Mouse (Mus musculus): Measurements from ENCODE around the gene Slc32a1. TPM values are rescaled to one million over a fixed set of nuclear protein-coding genes. Genes with fewer than 3 reads are reported as not detected.

Gene Slc32a1
- 157 and 175 TPM in 2 replicates for polyA plus RNA-seq (2012; rRNA removed)

DNA sequence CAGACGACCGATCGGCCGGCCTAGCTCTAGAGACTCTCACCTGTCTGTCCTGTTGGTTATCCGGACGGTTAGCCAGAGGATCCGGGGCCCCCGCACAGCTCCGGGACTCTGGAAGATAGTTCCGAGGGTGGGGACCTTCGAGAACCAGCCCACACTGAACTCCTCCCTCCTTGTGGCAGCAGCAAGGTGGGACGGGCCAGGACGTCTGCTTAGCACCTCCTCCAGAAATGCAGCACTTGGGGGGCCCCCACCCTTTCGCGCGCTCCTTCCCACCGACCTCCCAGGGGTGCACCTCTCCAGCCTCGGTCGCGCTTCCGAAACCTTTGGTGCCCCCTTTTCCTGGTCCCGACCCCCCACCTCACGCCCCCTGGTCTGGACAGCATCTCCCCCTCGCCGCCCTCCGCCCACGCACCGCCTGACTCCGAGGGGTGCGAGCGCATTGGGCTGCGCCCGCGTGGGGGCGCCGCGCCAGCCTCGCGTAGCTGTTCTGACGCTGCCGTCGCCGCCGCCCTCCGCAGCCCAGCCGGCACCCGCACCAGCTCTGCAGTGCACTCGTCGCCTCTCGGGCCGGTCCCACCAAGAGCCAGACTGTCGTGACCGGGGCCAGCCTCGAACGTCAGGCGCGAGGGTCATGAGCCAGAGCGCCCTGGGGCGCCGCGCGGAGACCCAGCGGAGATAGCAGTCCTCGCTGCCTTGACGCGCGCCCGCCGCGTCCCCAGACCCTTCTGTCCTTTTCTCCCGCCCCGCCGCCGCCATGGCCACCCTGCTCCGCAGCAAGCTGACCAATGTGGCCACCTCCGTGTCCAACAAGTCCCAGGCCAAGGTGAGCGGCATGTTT is at the start of gene Slc32a1:
TSS of gene Slc32a1 (plus strand) at position 280 of the 838 bp plus-strand sequence.
- DNase-seq (ENCODE audit: extremely low spot score in 1 of 2, low spot score in 1 of 2), result peak in 1 of 2 experiments; percentile 51

DNA sequence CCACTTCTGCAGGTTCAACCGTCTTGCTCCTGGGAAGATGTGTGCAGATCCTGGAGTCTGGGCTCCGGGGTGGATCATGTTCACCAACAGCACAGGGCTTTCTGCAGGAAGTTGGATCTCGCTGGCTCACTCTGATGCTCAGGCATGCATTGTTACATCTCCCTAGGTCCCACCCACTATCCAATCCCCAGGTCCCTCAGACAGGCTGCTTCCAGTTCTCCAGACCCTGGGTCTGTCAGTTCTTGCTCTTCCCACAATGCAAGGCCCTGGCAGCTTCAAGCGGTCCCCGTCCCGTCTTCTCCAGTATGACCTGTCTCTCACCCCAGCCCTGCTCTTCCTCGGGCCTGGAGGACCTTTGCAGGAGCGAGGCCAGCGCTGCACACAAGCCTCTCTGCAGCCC is 49.8 kb upstream of the Slc32a1 start:
- DNase-seq (ENCODE audit: extremely low spot score in 1 of 2, low spot score in 1 of 2), result no peak

DNA sequence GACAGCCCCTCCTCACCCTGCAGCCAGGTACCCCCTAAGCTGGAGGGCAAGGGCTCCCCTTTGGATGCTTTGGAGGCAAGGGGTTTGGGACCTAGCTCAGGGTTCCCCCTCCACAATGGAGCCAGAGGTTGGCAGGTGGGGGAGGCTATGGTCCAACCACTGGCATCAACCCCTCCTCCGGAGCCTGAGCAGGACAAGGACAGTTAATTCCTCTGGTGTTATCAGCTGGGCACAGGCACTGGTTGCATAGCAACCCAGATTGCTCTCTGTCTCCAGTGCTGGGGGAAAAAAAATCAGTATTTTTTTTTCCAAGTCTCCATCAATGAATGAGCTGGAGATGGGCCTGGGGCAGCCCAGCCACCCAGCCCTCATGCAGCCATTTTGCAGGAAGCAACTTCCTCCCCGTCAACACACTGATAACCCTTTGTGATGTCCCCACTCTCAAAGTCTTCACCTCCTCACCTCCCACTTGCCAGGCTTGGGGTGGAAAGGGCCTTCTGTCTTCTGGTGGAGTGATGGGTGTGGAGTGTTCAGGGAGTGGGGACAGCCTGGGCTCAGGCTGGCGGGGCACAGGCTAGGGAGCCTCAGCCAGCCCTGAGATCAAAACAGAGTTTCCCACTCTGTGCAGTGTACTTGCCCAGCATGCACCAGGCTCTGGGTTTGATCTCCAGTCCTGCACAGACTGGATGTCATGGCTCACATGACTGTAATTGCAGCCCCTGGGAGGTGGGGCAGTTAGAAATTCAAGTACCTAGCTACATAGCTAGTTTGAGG is 49.0 kb upstream of the Slc32a1 start:
- no peak for DNase-seq (ENCODE audit: extremely low spot score in 1 of 2, low spot score in 1 of 2)

DNA sequence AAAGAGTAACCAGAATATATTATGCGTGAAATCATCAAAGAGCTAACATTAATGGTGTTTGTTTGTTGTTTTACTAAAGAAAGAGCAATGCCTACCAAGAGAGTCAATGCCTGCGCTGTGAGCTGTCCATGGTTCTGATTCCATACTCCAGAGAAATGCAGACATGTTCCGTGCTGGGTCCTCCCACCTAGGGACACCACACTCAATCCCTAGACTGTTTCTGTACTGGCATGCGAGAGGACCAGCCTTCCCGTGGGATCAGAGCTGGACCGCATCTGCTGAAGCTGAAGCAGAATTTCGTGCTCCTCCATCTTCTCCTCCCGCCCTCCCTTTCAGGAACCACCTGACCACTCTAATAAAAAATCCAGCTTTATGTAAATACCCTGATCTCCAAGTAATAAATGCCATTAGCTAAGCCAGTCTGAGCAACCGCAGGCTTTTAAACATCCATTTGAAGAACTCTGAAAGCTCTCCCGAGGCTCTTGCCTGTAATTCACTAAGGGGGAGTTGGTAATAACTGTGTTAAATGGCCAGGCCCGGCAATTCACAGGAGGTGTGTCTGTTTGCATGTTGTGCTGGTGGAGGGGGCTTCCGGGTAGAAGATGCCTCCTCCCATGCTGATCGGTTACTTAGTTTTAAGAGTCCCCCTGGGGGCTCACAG is 40.0 kb upstream of the Slc32a1 start:
- DNase-seq (ENCODE audit: extremely low spot score in 1 of 2, low spot score in 1 of 2), result no peak

DNA sequence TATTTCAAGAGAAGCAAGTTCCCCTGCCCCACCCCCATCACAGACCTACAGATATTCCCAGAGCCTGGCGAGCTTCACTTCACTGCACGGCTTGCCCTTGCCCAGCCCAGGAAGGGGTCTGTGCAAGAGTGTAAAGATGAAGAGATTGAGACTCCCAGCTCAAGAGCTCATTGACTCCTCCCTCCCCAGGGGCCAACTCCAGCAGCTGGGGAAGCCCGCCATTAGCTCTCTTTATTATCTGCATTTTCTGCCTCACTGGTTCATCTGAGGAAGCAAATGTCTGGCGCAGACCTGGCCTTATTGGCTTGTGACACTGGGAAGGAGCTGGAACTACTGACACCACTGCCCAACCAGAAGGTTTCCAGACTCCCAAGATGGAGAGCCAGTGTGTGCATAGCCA is 30.6 kb upstream of the Slc32a1 start:
- DNase-seq (ENCODE audit: extremely low spot score in 1 of 2, low spot score in 1 of 2), result no peak

DNA sequence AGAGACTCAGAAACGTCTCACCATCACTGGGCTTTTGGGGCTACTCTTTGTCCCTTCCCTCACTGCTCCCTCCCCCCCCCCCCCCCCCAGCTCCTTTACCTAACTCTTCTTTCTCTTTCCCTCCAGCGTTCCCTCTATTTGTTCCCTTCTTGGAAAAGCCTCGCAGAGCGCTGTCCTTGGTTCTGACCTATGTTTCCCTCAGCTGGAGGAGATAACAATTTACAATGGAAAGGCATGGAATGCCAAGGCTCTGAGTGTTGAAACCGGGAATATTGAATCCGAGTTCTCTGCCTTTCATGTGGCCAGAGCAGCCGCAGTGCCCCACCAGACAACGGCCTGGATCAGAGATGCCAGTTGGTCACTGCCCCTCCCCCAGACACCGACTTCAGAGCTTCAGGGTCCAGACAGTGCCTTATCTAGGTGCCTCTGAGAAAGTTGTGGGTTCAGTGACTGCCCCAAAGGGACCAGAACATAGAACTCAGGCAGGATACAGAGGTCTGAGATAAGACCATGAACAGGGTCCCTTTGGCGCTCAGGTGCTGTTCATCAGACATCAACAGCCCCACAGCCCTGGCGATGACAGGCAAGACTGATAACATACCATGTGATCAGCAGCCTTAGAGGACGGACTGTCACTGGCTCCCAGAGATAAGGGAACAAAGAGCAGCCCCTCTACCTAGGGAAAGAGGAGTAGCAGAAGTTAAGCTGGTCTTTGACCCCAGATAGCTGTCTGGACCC is 25.8 kb upstream of the Slc32a1 start:
- DNase-seq (ENCODE audit: extremely low spot score in 1 of 2, low spot score in 1 of 2), result no peak

DNA sequence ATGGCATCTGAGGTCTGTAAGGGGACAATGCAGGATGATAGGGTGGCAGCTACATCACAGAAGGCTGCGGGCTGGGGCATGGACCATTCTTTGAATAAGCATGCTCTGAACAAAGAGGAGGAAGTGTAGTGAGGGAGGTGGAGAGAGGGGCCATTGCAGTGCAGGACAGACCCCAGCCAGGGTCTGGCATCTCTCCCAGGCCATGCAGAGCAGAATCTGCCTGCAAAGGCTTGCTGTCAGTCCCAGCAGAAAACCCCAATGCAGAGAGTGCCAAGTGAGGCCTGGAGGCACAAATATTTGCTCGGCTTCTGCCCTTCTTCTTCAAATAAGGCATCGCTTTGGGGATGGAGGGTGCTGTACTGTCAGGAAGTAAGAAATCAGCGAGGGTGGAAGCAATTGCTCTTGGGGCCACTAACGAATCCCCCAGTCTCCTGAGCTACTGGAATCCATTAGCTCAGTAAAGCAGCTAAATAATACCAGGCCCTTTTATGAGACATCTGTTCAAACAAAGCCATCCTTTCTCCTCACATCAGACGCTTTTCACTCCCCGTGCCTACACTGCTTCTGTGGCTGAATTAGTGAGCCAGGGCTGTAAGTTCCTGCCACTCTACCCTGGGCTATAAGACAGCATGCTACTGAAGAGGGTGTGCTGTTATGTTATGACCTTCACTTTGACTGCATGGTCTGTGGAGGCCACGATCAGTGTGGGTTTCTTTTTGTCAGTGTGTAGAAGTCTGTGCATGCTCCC is 21.9 kb upstream of the Slc32a1 start:
- DNase-seq (ENCODE audit: extremely low spot score in 1 of 2, low spot score in 1 of 2), result no peak

DNA sequence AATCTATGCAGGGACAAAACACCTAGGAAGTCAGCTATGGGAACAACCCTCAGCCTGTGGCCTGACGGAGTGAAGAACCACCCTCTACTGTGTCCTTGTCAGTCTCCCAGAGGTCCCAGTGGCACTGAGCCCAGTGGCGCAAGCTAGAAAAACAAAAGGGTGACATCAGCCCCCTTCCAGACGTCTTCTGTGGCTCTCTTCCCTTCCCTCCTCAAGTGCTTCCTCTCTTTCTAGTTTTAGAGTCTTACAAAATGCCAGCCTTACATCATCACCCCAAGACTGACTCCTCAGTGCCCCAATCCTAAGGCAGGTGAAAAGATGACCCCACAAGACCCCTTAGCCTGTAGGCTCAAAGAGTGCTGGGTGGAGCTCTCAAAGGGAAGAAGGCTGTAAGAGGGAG is 20.1 kb upstream of the Slc32a1 start:
- no peak for DNase-seq (ENCODE audit: extremely low spot score in 1 of 2, low spot score in 1 of 2)

DNA sequence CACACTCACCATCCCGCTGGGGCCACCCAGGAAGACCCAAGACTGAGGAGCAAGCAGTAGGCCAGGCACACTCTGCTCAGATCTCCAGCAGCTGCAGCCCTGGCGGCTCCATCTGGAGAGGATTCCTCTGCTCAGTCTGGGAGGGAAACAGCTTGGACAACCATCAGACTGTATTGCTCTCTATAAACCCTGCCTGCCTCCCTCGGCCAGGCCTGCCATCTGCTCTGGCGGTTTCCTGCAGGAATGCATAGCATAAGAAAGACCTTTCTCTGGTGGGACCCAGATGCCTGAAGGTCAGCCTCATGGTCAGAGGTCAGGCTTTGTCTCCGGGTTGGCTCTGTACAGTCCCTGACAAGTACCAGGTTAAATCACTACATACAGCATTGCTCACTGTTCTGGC is 19.3 kb upstream of the Slc32a1 start:
- no peak for DNase-seq (ENCODE audit: extremely low spot score in 1 of 2, low spot score in 1 of 2)

DNA sequence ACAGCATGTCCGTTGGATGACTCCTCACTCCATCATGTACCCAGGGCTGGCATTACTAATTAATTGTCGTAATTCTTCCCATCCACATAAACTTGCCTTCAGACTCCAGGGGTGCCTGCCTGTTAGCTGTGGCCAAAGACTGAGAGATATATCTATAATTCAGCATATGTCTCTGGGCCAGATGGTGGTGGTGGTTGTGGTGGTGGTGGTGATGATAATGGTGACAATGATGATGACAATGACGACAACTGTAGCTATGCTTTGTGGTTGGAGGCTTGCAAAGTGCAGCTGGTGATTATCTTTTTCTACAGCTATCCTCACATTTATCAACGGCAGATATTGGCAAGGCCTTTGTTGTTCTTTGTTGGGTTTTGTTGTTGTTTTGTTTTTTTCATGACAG is 17.2 kb upstream of the Slc32a1 start:
- no peak for DNase-seq (ENCODE audit: extremely low spot score in 1 of 2, low spot score in 1 of 2)

DNA sequence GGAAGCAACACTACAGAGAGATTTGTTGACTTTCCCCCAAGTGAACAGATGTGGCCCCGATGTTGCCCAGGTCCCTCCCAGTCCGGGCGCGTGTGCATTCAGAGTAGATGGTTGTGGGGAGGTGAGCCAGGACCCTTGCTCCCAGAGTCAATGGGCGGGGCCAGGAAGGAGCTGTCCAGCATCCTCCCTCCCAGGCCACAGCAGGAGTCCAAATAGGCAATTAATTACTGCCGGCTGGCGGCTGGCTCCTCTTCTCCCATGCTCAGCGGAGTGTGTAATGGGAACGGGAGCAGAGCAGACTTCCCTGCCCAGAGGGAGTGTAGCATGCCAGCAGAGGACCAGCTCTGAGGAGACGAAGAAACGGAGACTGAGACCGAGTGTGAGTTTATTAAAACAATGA is 15.5 kb upstream of the Slc32a1 start:
- DNase-seq (ENCODE audit: extremely low spot score in 1 of 2, low spot score in 1 of 2), result no peak

DNA sequence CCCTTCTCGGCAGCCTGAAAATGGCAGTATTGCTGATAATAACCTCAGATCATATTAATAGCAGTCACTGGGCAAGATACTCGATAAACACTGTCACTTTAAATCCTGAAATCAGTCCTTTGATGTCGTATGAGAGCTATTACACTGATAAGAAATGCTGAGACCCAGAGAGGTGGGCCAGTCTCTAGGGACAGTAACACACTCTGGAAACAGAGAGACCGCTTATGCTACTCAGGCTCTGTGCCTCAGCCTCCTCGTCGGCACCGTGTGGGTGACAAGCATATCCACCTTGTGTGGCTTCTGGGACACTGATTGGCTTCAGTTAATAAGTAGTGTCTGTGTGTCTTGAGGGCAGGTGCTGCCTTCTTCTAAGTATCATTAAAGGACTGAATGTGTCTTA is 15.0 kb upstream of the Slc32a1 start:
- DNase-seq (ENCODE audit: extremely low spot score in 1 of 2, low spot score in 1 of 2), result no peak

DNA sequence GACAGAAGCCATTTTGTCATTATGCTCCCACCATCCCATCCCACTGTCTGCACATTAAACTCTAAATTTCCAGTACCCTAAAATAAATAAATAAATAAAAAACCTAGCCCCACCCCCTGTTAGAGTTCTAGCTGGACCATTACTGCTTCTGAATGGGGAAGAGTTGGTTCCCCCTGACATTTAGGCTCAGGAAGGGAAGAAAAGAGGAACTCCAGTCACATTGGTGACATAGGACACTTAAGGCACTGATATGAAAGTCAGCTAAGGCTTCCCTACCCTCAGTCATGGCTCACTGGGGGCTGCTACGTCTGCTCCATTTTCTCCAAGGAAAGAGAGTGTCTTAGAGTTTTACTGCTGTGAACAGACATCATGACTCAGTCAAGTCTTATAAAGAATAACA is 13.8 kb upstream of the Slc32a1 start:
- no peak for DNase-seq (ENCODE audit: extremely low spot score in 1 of 2, low spot score in 1 of 2)

DNA sequence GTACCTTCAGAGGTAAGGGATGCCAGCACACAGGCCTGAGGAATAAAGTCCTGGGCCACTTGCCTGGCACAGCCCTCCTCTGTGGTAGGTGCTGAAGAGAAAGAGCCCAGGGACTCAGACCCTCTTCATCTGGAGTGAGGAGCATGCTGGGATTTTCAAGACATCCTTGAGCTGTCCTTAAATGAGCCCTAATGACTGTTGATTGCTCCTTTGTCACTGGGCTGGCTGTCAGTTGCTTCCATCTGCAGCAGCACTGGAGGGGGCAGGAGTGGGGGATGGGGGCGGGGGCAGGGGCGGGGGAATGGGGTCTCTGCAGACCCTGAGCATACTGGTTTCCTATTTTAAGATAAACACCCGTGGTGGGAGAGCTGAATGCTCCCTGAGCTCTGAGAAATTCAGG is 10.1 kb upstream of the Slc32a1 start:
- no peak for DNase-seq (ENCODE audit: extremely low spot score in 1 of 2, low spot score in 1 of 2)

DNA sequence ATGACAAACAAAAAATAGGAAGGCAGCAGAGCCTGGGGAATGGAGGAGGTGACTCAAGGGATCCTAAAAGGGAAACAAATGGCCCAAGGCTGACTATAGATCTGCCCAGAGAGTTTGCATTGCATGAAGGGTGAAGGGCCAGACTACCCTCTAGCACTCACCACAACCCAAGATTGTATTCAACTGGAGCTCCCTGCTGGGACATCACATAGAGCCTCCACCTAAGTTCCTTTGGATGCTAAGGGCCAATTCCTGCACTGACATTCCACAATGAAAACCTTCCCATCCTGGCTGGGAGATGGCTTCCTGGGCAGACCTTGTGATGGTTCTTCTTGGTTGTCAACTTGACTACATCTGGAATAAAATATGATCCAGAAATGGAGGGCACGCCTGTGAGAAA is 9.2 kb upstream of the Slc32a1 start:
- DNase-seq (ENCODE audit: extremely low spot score in 1 of 2, low spot score in 1 of 2), result no peak

DNA sequence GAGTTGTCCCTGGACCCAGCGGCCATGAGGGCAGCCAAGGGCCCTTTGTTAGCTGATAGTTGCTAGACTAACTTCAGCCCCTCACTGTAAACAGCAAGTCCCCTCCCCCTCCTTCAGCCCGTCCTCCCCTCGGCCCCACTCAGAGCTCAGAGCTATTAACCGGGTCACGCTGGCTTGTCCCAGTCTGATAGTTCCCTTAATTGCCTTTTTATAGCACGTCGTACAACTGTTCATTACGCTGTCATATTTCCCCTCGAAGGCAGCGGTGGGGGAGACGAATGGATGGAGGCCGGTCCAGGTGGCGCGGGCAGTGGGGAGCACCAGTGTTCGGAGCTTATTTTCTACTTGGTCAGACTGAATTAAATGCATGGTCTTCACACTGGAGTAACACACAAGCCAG is 7.9 kb upstream of the Slc32a1 start:
- DNase-seq (ENCODE audit: extremely low spot score in 1 of 2, low spot score in 1 of 2), result no peak

DNA sequence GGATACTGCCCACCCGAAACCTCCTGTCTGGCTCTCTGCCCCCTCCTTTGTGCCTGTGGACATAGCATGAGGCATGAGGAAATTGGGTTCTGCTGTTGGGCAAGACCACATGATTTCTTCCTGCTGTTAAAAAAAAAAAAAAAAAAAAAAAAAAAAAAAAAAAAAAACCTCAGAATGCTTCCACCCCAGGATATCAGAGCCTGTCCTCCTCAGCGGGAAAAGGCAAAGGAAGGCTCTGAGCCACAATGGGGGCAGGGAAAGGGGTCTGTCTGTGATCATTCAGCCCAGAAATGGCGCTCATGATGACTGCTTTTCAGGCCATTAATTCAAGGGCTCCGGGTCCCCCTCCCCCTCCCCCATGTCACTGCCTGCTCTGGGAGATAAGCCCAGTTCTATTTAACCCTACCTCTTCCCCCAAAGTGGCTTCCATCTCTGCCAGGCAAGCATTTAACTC is 4.0 kb upstream of the Slc32a1 start:
- DNase-seq (ENCODE audit: extremely low spot score in 1 of 2, low spot score in 1 of 2), result no peak

DNA sequence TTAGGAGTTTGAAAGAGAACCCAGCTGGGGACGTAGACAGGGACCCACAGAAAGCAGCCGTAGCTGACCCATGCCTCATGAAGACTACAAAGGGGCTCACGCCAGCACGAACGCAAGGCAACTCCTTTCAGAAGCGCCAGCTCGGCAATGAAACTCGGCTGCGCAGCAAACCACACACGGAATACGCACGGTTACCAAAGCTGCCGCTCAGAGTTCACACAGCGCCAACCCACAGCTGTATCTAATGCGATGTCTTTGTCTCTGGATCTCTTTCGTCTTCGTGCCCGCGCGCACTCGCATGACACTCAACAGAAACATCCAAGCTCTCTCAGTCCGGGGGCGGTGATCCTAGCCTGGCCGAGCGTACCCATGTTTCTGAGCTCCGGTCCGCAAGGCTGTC is 886 bp upstream of the Slc32a1 start:
- peak in 1 of 2 experiments; percentile 38 for DNase-seq (ENCODE audit: extremely low spot score in 1 of 2, low spot score in 1 of 2)

DNA sequence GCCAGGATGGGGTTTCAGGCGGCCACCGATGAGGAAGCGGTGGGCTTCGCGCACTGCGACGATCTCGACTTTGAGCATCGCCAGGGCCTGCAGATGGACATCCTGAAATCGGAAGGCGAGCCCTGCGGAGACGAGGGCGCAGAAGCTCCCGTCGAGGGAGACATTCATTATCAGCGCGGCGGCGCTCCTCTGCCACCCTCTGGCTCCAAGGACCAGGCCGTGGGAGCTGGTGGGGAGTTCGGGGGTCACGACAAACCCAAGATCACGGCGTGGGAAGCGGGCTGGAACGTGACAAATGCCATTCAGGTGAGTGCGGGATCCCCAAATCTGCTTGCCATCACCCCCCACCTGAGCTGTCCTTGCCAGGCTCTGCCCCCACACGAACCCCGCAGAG is 756 bp downstream of the Slc32a1 start:
- no peak for DNase-seq (ENCODE audit: extremely low spot score in 1 of 2, low spot score in 1 of 2)
